Mouse (Mus musculus) gastrocnemius, postnatal 36 days (tissue): ENCODE data around the gene Qrsl1. TPM values are rescaled to one million over a fixed set of nuclear protein-coding genes. Genes with fewer than 3 reads are reported as not detected.
"Not testable (repeated sequence)": the region's sequence is repeated elsewhere in the genome, so short reads cannot be mapped to it uniquely, and the experiment has no call there.

Source experiments
- DNase-seq, 2 experiments: peaks; one replicate each; pipeline ENCODE4 v3.0.0; 2022
- intact Hi-C: fragments of 180-260 bp; cut with DNase I; formaldehyde crosslinking; loops from one replicate; pipeline ENCODE4 v1.15.1; 2025
- long read RNA-seq, 2 experiments: library from polyadenylated mRNA; stranded (forward); transcript quantifications; one replicate each; pipeline ENCODE4 v2.0.0; 2021
- total RNA-seq, 2 experiments: library from RNA; stranded (reverse); gene quantifications; 2 replicates each; pipeline ENCODE4 v1.2.3; 2021

Qrsl1 gene
- total RNA-seq, result 10 to 100 TPM; 14.1 to 15.0 TPM
- long read RNA-seq, experiment 1, partial matches to known transcripts, result 2 of 11 reads
- long read RNA-seq, experiment 1, other reads (novel, unspliced or antisense), result 3 of 11 reads
- long read RNA-seq, experiment 2, transcript Qrsl1-201 (11 exons, 1,981 nt), result major isoform, 10 of 14 reads
- long read RNA-seq, experiment 2, partial matches to known transcripts, result 0 of 14 reads
- long read RNA-seq, experiment 2, other reads (novel, unspliced or antisense), result 3 of 14 reads

GRCm38 (mm10) chr10:43901578-43902194 lies at the start of gene Qrsl1, which contains the start of gene Rtn4ip1:
Gene Qrsl1, minus strand, starts transcription at chr10:43901745.
Gene Rtn4ip1, plus strand, starts transcription at chr10:43901807.
- intact Hi-C loops, result loop anchor here (5.0 kb wide), 1 partner anchor 324 kb away; the partner anchor contains the start of gene Cd24a
- DNase-seq, result peak; percentile 86 to 92

- DNase-seq, result no peak
- intact Hi-C loops, result no loop called here
Measured at GRCm38 (mm10) chr10:43945435-43945834, 43.9 kb upstream of the Qrsl1 start.

DNA sequence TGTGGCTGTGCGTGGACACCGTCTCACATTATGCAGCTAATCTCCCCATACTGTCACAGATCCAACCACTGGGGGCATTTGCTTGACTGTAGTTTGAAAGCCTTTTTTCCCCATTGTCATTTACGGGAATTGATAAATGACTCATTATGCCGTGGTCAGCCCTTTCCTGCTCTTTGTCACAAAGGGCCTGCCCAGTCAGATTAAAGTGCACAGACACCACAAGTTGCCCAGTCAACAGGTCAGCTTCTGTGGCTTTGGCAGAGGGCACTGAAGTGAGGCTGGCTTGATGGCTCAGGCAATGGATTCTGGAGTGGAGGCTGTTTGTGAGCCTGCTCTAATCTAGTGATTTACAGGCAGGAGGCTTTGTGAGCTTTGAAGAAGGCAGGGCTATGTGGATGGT lies 42.2 kb upstream of the Qrsl1 start:
- no peak for DNase-seq
- intact Hi-C loops, result no loop called here

- intact Hi-C loops, result no loop called here
- no peak for DNase-seq
Measured at GRCm38 (mm10) chr10:43939136-43939662, 37.7 kb upstream of the Qrsl1 start.

- intact Hi-C loops, result no loop called here
- no peak for DNase-seq
Measured at GRCm38 (mm10) chr10:43928596-43928995, 27.1 kb upstream of the Qrsl1 start.

GRCm38 (mm10) chr10:43927736-43928135 lies 26.2 kb upstream of the Qrsl1 start:
- intact Hi-C loops, result no loop called here
- no peak for DNase-seq

GRCm38 (mm10) chr10:43925776-43926175 lies 24.2 kb upstream of the Qrsl1 start:
- intact Hi-C loops, DNase-seq: not testable (repeated sequence)

DNA sequence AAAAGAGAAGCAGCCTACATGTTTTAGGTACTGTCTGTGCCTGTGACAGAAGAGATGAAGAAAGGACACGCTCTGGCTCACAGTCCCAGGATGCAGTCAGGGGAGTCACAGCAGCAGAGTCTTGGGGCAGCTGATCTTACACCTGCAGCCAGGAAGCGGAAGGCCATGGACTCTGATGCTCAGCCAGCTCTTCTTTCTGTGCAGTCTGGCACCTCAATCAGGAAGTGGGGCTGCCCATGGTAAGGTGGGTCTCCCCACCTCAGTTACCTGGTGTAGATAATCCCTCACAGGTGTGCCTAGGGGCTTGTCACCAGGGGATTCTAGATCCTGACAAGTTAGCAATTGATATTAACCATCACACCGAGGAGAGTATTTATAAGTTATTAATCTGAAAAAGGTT lies 21.6 kb upstream of the Qrsl1 start:
- no peak for DNase-seq
- intact Hi-C loops, result no loop called here

DNA sequence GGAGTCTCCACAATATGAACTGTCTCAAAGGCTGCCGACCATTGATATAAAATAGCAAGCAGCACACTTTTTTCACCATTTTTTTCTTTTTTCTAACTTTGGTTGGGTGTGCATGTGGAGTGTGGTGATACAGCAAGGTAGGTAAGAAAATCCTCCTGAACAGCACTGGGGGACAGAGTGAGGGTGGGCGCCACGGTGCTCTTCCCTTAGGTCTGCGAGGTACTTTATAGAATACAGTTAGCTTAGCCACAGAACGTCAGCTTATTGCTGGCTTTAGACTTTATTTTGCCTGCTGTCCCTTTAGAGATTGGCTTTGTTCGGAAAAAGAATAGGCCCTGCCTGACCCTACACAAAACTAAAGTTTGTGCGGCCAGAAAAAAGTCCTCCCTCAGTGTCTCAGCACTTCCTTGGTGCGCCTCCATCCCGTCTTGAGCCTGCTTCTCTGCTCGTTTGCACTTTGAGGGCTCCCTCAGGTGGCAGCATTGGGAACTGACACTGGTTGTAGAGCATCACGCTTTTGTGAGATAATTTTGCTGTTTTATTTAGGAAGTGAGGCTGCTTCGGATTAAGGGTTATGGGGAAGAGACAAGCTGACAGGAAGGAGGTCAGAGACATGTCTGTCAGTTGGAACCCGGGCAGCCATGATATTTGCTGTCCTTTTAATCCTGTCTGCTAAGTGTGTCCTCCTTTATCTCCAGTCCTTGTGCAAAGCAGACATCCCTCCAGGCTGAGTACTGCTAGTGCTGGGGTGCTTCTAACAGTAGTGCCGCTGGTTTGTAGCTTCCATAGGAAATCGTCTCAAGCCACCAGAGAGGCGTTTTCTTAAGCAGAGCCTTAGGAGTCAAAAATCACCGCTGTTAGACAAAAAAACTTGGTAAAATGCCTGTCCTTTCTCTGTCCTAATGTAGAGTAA lies 17.4 kb upstream of the Qrsl1 start:
- intact Hi-C loops, result loop anchor here (1.0 kb wide), 1 partner anchor 344 kb away; no protein-coding TSS in a partner anchor
- DNase-seq, result peak; percentile 60 to 69

GRCm38 (mm10) chr10:43916737-43917136 lies 15.2 kb upstream of the Qrsl1 start:
- no peak for DNase-seq
- intact Hi-C loops, result no loop called here

DNA sequence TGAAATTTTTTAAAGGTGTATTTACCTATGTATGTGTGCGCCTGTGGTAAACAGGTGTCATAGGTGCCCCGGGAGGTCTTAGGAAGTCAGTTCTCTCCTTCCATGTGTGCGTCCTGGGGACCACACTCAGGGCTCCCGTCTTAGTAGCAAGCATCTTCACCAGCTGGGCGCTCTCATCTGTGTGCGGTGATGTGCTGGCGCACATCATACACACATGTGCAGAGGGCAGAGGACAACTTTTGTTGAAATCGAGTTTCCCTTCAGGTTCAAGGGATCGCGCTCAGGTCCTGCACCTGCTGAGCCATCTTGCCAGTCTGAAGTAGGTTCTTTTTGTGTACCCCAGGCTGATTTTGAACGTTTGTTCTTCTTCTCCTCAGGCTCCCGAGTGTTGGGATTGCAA lies 14.6 kb upstream of the Qrsl1 start:
- no peak for DNase-seq
- intact Hi-C loops, result no loop called here

- intact Hi-C loops, result no loop called here
- DNase-seq, result no peak
Measured at GRCm38 (mm10) chr10:43912236-43912635, 10.7 kb upstream of the Qrsl1 start.

DNA sequence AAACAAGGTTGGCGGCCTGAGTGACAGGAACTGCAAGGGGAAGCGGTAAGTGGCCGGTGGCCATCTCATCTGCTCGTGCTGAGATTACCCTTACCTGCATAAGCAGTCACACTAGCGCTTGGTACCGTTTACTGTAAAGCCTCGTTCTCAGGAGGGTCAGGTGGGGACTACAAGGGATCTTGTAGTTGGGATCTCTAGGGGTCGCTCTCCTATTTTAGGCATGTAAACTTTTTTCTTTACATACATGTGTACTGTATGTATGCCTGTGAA lies 9.3 kb upstream of the Qrsl1 start:
- no peak for DNase-seq
- intact Hi-C loops, result no loop called here

DNA sequence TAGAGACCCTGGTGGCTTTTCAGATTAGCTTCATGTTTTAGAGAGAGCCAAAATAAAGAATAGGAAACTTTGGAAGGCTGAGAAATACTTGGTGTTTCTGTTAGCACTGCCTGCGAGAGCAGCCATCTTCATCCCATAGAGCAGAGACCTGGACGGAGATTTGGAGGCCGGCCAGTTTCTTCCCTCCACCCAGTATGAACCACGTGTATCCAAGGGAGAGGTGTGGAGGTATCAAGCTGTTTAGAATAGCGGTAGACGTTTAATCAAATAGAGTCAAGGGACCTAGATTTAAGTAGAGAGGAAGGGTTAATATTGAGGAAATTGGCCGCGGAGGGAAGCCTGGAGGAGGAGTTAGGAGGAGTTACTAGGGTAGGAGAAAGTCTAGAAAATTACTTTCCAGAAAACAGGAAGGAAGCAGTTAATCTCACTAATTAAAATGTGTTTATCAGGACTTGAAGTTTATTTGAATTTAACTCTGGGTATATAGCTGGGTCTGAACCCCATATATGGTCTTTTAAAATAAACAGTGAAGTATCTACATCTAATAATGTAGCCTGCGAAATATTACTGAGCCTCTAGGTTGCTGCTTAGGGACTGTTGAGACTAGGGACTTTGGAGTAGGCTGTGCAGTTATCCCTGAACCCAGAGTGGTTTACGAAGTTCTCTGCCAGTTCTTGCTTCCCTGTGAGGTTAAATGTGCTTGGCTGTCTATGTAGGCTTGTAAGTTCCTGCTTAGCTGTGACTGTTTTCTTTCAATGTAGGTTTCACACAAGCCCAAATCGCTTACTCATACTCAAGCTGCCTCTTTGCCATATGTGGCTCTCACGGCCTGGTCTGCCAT lies 8.7 kb upstream of the Qrsl1 start:
- intact Hi-C loops, result no loop called here
- no peak for DNase-seq

- DNase-seq, result no peak
- intact Hi-C loops, result loop anchor here (5.0 kb wide), 1 partner anchor 327 kb away; the partner anchor contains the start of gene Cd24a
Measured at GRCm38 (mm10) chr10:43904569-43904968, 3.0 kb upstream of the Qrsl1 start.

- no peak for DNase-seq
- intact Hi-C loops, result loop anchor here (5.0 kb wide), 1 partner anchor 324 kb away; the partner anchor contains the start of gene Cd24a
Measured at GRCm38 (mm10) chr10:43900883-43901570, 518 bp downstream of the Qrsl1 start.

GRCm38 (mm10) chr10:43898276-43898675 lies 3.3 kb downstream of the Qrsl1 start:
- intact Hi-C loops, result no loop called here
- DNase-seq, result no peak

DNA sequence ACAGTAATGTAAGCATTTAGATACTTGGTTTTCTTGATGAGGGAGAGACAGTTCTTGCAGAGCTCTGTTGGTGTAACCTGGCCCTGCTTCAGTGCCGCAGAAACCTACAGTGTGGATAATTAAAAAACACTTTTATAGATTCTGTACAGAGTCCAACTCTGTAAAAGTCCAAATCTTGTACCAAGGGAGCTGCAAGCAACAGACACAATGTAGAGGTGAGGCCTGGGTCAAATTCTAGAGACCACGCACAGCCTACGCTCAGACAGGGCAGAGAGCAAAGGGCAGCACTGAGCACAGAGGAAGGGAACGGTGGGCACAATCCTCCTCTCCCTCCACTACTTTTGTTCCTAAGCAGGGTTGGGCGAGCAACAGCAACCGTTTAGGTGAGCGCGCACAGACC lies 5.5 kb downstream of the Qrsl1 start:
- DNase-seq, result no peak
- intact Hi-C loops, result no loop called here

DNA sequence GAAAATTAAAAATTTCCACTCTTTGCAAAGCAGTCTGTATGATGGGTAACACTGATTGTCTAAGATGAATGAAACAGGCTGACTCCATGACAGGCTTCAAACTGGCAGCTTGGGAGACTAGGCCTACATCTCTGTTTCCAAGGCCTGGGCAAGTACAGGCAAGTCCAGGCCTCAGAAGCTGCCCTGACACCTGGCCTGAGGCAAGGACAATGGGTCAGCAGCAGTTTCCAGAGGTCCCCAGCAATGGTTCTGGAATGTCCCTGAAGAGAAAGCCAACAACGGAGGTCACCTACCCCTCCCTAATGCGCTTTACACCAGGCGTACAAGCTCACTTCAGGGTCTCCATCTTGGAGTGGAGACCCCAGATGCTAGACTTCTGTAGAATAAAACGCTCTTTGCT lies 8.6 kb downstream of the Qrsl1 start:
- no peak for DNase-seq
- intact Hi-C loops, result no loop called here

GRCm38 (mm10) chr10:43888976-43889375 lies 12.6 kb downstream of the Qrsl1 start:
- intact Hi-C loops, result no loop called here
- no peak for DNase-seq
